Mouse (Mus musculus) heart, postnatal 0 days (tissue): ENCODE measurements at regions not wholly inside any gene's neighbourhood (a gene's known extent, or its start where the extent isn't known, plus 50 kb on each side); places are given as distances from the start of the nearest gene placed in this dataset.
A peak's percentile ranks its signal among the peaks of the same experiment; 100 is the strongest.

Source experiments
- ATAC-seq: fragments of 200-750 bp; cut with Nextera tagmentation; 2 replicates; pipeline ENCODE4 v1.8.0; 2017; ENCODE audit warnings: low read depth, moderate number of reproducible peaks, moderate library complexity; ENCODE audit not compliant: insufficient read depth
- DNase-seq: peaks from one replicate; pipeline ENCODE4 v3.0.0-alpha.2; 2016; ENCODE audit warnings: low spot score
- H3K27ac ChIP-seq: fragments of 300-500 bp; sonication (generic); 2 replicates; pipeline ENCODE4 v1.5.1; 2014; ENCODE audit warnings: low read depth, mild to moderate bottlenecking
- H3K27me3 ChIP-seq: fragments of 300-500 bp; sonication (generic); 2 replicates; pipeline ENCODE4 v1.6.1; 2014; ENCODE audit warnings: low read length, mixed read lengths; ENCODE audit not compliant: control insufficient read depth, insufficient read depth
- H3K36me3 ChIP-seq: fragments of 300-500 bp; sonication (generic); replicated peaks from 2 replicates; pipeline ENCODE4 v1.6.1; 2014; ENCODE audit warnings: low read length, mixed read lengths; ENCODE audit not compliant: control insufficient read depth, insufficient read depth
- H3K4me1 ChIP-seq: fragments of 300-500 bp; sonication (generic); 2 replicates; pipeline ENCODE4 v1.6.1; 2014; ENCODE audit warnings: antibody characterized with exemption; ENCODE audit not compliant: control insufficient read depth, insufficient read depth
- H3K4me2 ChIP-seq: fragments of 300-500 bp; sonication (generic); 2 replicates; pipeline ENCODE4 v1.6.1; 2014; ENCODE audit warnings: low read depth, mild to moderate bottlenecking, low read length, moderate library complexity
- H3K4me3 ChIP-seq: fragments of 300-500 bp; sonication (generic); 2 replicates; pipeline ENCODE4 v1.5.1; 2014; ENCODE audit warnings: low read depth, low read length
- H3K9ac ChIP-seq: fragments of 300-500 bp; sonication (generic); replicated peaks from 2 replicates; pipeline ENCODE4 v1.6.1; 2014; ENCODE audit warnings: low read depth, low read length, mixed read lengths
- H3K9me3 ChIP-seq: fragments of 300-500 bp; sonication (generic); replicated peaks from 2 replicates; pipeline ENCODE4 v1.6.1; 2016; ENCODE audit warnings: low read length; ENCODE audit not compliant: control insufficient read depth
- CTCF ChIP-seq: IDR thresholded peaks from 2 replicates; pipeline ENCODE4 v1.5.1; 2016; ENCODE audit warnings: antibody characterized with exemption, control low read depth, low read depth
- EP300 ChIP-seq: IDR thresholded peaks from 2 replicates; pipeline ENCODE4 v1.6.1; 2016; ENCODE audit warnings: antibody characterized with exemption, low read depth
- WGBS: fragments of 180-500 bp; shearing (Covaris S2); extraction: QIAGEN DNeasy Blood & Tissue Kit; methylation state at CpG from one replicate; pipeline ENCODE4 v1.1.7; 2014; 5-methylcytosine and 5-hydroxymethylcytosine counted together

- DNase-seq (no peak), ATAC-seq (no peak)
- WGBS, result 69% methylated on average over 7 of the region's 7 CpGs
- H3K36me3 ChIP-seq, result no peaks in the 10 kb centered on the region
- H3K4me2 ChIP-seq, result no peak overlapping the region
- no peak for TF ChIP-seq EP300
- TF ChIP-seq CTCF, result no peak
- peaks cover 3% of the 10 kb centered on the region; the same call in 1 of the 2 replicates for H3K27me3 ChIP-seq
- no peak overlapping the region for H3K27ac ChIP-seq
- no peaks in the 10 kb centered on the region for H3K4me1 ChIP-seq
- H3K4me3 ChIP-seq, result no peak overlapping the region
- H3K9ac ChIP-seq, result no peak overlapping the region
- no peaks in the 10 kb centered on the region for H3K9me3 ChIP-seq
Observed at GRCm38 (mm10) chr4:124215077-124215476, 297.3 kb upstream of the 4930535I16Rik start.

DNA sequence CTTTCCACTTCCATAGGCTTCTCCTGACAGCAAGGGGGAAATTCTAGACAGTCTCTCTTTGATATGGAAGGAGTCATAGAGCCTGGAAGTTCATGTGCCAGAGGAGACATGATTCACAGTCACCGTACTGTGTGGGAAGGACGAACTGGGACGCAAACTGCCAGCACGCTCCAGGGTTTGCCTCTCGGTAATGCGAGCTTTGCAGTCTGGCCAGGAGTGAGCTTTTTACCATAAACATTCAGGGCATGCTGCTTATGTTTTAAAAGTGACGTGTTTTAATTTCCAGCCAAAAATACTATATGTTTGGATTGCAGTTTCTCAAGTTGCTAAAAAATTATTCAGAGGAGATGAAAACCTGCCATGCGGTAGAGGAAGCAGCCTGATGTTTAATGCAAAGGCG, 292.3 kb upstream of the 4930535I16Rik start:
- Histone ChIP-seq H3K27me3 (no peaks in the 10 kb centered on the region), H3K4me2 (no peak overlapping the region), H3K27ac (no peak overlapping the region), H3K9me3 (no peaks in the 10 kb centered on the region), H3K9ac (no peak overlapping the region), H3K4me3 (no peak overlapping the region), H3K36me3 (no peaks in the 10 kb centered on the region), H3K4me1 (no peaks in the 10 kb centered on the region)
- TF ChIP-seq CTCF (no peak), EP300 (no peak)
- DNase-seq (no peak), ATAC-seq (no peak)
- 83% methylated on average over 9 of the region's 9 CpGs for WGBS

GRCm38 (mm10) chr4:124206480-124206879, 288.7 kb upstream of the 4930535I16Rik start:
- Histone ChIP-seq H3K4me2 (no peak overlapping the region), H3K9me3 (0 out of 2 replicates have a peak, but pooled peaks cover 4% of the 10 kb centered on the region), H3K27ac (no peak overlapping the region), H3K9ac (no peak overlapping the region), H3K27me3 (peaks cover 3% of the 10 kb centered on the region), H3K36me3 (no peaks in the 10 kb centered on the region), H3K4me3 (no peak overlapping the region), H3K4me1 (no peaks in the 10 kb centered on the region)
- DNase-seq (no peak), ATAC-seq (no peak)
- TF ChIP-seq EP300, result no peak
- WGBS, result 82% methylated on average over 16 of the region's 16 CpGs

DNA sequence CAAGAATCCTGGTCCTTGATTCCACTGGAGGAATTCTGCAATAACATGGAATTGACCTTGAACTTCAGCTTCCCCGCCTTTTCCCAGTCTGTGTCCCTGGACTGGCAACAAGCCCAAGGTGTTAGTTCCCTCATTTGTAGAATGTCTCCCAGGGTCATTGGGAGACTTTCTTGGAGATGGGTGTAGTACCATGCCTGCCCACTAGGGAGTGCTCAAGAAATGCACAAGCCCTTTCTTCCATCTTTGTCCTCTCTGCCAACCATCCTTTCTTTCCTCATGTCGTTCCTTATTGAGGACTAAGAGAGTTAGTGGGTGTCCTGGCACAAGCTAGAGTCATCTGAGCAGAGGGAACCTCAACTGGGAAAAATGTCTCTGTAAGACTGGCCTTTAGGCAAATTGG, 285.9 kb upstream of the 4930535I16Rik start:
- ATAC-seq, result no peak
- 63% methylated on average over 2 of the region's 2 CpGs for WGBS
- H3K9ac ChIP-seq, result no peak overlapping the region
- peaks cover 28% of the 10 kb centered on the region for H3K27me3 ChIP-seq
- H3K27ac ChIP-seq, result no peak overlapping the region
- H3K4me1 ChIP-seq, result no peaks in the 10 kb centered on the region
- no peak for DNase-seq
- H3K4me3 ChIP-seq, result no peak overlapping the region
- TF ChIP-seq EP300, result no peak
- TF ChIP-seq CTCF, result peak; percentile 40
- H3K36me3 ChIP-seq, result no peaks in the 10 kb centered on the region
- H3K4me2 ChIP-seq, result no peak overlapping the region
- H3K9me3 ChIP-seq, result 0 out of 2 replicates have a peak, but pooled peaks cover 4% of the 10 kb centered on the region

GRCm38 (mm10) chr4:124199884-124200844, 282.3 kb upstream of the 4930535I16Rik start:
- ATAC-seq (no peak), DNase-seq (no peak)
- Histone ChIP-seq H3K4me1 (no peaks in the 10 kb centered on the region), H3K9me3 (0 out of 2 replicates have a peak, but pooled peaks cover 4% of the 10 kb centered on the region), H3K4me2 (no peak overlapping the region), H3K4me3 (no peak overlapping the region), H3K9ac (no peak overlapping the region), H3K27ac (no peak overlapping the region), H3K36me3 (no peaks in the 10 kb centered on the region), H3K27me3 (peaks cover 48% of the 10 kb centered on the region)
- TF ChIP-seq EP300 (no peak), CTCF (no peak)
- 33% methylated on average over 14 of the region's 14 CpGs for WGBS
